Mouse (Mus musculus) cerebellum, adult 2 months (tissue): Measurements from ENCODE around the gene Gmip.

Experiments
- CTCF ChIP-seq: fragments of 200-500 bp; IDR thresholded peaks from 2 replicates; pipeline ENCODE4 v1.5.1; 2011; ENCODE audit warnings: low read depth, mild to moderate bottlenecking, control low read depth, low read length, moderate library complexity, borderline replicate concordance; ENCODE audit not compliant: insufficient read depth
- POLR2A ChIP-seq: fragments of 200-500 bp; IDR thresholded peaks from 2 replicates; pipeline ENCODE4 v1.6.1; 2011; ENCODE audit warnings: low read length, control low read depth, borderline replicate concordance; ENCODE audit not compliant: insufficient read depth

DNA sequence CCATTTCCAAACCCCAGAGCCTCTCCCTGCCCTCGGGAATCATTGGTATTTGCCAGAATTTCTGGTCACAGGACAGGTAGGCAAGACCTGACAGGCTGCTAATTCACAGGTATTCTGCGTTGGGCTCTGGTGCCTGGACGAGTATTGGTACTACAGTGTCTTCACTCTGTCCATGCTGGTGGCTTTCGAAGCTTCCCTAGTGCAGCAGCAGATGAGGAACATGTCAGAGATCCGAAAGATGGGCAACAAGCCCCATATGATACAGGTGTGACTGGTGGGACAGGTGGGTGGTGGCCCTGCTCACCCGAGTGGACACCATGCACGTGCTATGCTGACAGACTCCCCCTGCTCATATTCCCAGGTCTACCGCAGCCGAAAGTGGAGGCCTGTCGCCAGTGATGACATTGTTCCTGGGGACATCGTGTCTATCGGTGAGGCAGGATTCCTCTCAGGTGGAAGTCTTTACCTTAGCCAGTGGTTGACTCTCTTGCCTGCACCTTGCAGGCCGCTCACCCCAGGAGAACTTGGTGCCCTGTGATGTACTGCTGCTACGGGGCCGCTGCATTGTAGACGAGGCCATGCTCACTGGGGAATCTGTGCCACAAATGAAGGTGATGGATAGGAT lies 11.6 kb upstream of the Gmip start:
- TF ChIP-seq CTCF, result no peak
- no peak for TF ChIP-seq POLR2A
